Mouse (Mus musculus) testis, adult 2 months (tissue): ENCODE measurements at regions not wholly inside any gene's neighbourhood (a gene's known extent, or its start where the extent isn't known, plus 50 kb on each side); places are given as distances from the start of the nearest gene placed in this dataset.

Experiments used
- CTCF ChIP-seq: fragments of 200-500 bp; IDR thresholded peaks from 2 replicates; pipeline ENCODE4 v1.5.1; 2012; ENCODE audit warnings: low read depth, mild to moderate bottlenecking, inconsistent platforms, low read length, moderate library complexity; ENCODE audit not compliant: control insufficient read depth, insufficient read depth, insufficient replicate concordance
- POLR2A ChIP-seq: fragments of 200-500 bp; IDR thresholded peaks from 2 replicates; pipeline ENCODE4 v1.6.1; 2012; ENCODE audit warnings: low read depth, mild to moderate bottlenecking, inconsistent platforms, low read length, moderate library complexity; ENCODE audit not compliant: control insufficient read depth

GRCm38 (mm10) chr12:79998788-79999187 is 114.0 kb downstream of the Zfp36l1 start:
- TF ChIP-seq POLR2A (no peak), CTCF (no peak)
